Mouse (Mus musculus): Measurements from ENCODE around the gene Dnajc15.

- no peak for TF ChIP-seq POLR2A (IDR thresholded peaks at IDR 0.05; ENCODE audit: extremely low read depth, insufficient read depth, low read length)
- TF ChIP-seq CTCF (IDR thresholded peaks at IDR 0.05; ENCODE audit: low read depth, low read length), result no peak
Observed at GRCm38 (mm10) chr14:77846206-77846605, 28.7 kb downstream of the Dnajc15 start.

Measured in liver, adult 2 months (tissue).